Mouse (Mus musculus) neural tube, embryonic 12.5 days (tissue): Measurements from ENCODE around the gene Ulbp1. TPM values are rescaled to one million over a fixed set of nuclear protein-coding genes. Genes with fewer than 3 reads are reported as not detected.
"Not testable (repeated sequence)": the region's sequence is repeated elsewhere in the genome, so short reads cannot be mapped to it uniquely, and the experiment has no call there.

Source experiments
- ATAC-seq: fragments of 200-750 bp; cut with Nextera tagmentation; 2 replicates; pipeline ENCODE4 v1.8.0; 2017; ENCODE audit warnings: low read depth, mild to moderate bottlenecking, moderate TSS enrichment, moderate library complexity; ENCODE audit not compliant: low FRiP score
- H3K27ac ChIP-seq: fragments of 300-500 bp; sonication (generic); 2 replicates; pipeline ENCODE4 v1.5.1; 2016
- H3K27me3 ChIP-seq: fragments of 300-500 bp; sonication (generic); replicated peaks from 2 replicates; pipeline ENCODE4 v1.6.1; 2016; ENCODE audit warnings: mild to moderate bottlenecking
- H3K36me3 ChIP-seq: fragments of 300-500 bp; sonication (generic); 2 replicates; pipeline ENCODE4 v1.6.1; 2016; ENCODE audit warnings: mild to moderate bottlenecking
- H3K4me1 ChIP-seq: fragments of 300-500 bp; sonication (generic); 2 replicates; pipeline ENCODE4 v1.6.1; 2016
- H3K4me2 ChIP-seq: fragments of 300-500 bp; sonication (generic); replicated peaks from 2 replicates; pipeline ENCODE4 v1.6.1; 2016; ENCODE audit warnings: mild to moderate bottlenecking
- H3K4me3 ChIP-seq: fragments of 300-500 bp; sonication (generic); 2 replicates; pipeline ENCODE4 v1.5.1; 2016
- H3K9ac ChIP-seq: fragments of 300-500 bp; sonication (generic); 2 replicates; pipeline ENCODE4 v1.6.1; 2016; ENCODE audit warnings: mild to moderate bottlenecking
- H3K9me3 ChIP-seq: fragments of 300-500 bp; sonication (generic); 2 replicates; pipeline ENCODE4 v1.6.1; 2016; ENCODE audit warnings: mild to moderate bottlenecking
- WGBS: fragments of 180-500 bp; shearing (Covaris S2); methylation state at CpG from one replicate; pipeline ENCODE4 v1.1.7; 2016; 5-methylcytosine and 5-hydroxymethylcytosine counted together
- polyA plus RNA-seq: library from polyadenylated mRNA; unstranded; fragments of >200 nt; fragmentation: Nextera tagmentation; extraction: Ambion mirVana; gene quantifications from 2 replicates; pipeline ENCODE4 v1.2.1, GENCODE M21; 2016

Ulbp1 gene
- polyA plus RNA-seq, result 0.75 and 1.1 TPM in 2 replicates

GRCm38 (mm10) chr10:7473197-7473889 lies at the start of gene Ulbp1:
Gene Ulbp1, minus strand, starts transcription at chr10:7473638.
- H3K4me1 ChIP-seq, result no peaks in the 10 kb centered on the region

GRCm38 (mm10) chr10:7498180-7498579 lies 24.7 kb upstream of the Ulbp1 start:
- H3K4me3 ChIP-seq, H3K27me3 ChIP-seq, H3K9me3 ChIP-seq, H3K36me3 ChIP-seq, H3K9ac ChIP-seq, H3K27ac ChIP-seq, ATAC-seq, H3K4me1 ChIP-seq, H3K4me2 ChIP-seq: not testable (repeated sequence)
- 56% methylated on average over 1 of the region's 1 CpGs for WGBS

More at GRCm38 (mm10) chr10:7473197-7473889, at the start of gene Ulbp1:
- H3K9me3 ChIP-seq, result no peaks in the 10 kb centered on the region
- WGBS, result 77% methylated on average over 13 of the region's 13 CpGs
- no peaks in the 10 kb centered on the region for H3K27me3 ChIP-seq
- ATAC-seq, result no peak
- no peaks in the 10 kb centered on the region for H3K36me3 ChIP-seq
- no peak within 1 kb of the TSS for H3K4me3 ChIP-seq
- no peak within 1 kb of the TSS for H3K4me2 ChIP-seq
- no peak within 1 kb of the TSS for H3K9ac ChIP-seq
- no peak within 1 kb of the TSS for H3K27ac ChIP-seq

DNA sequence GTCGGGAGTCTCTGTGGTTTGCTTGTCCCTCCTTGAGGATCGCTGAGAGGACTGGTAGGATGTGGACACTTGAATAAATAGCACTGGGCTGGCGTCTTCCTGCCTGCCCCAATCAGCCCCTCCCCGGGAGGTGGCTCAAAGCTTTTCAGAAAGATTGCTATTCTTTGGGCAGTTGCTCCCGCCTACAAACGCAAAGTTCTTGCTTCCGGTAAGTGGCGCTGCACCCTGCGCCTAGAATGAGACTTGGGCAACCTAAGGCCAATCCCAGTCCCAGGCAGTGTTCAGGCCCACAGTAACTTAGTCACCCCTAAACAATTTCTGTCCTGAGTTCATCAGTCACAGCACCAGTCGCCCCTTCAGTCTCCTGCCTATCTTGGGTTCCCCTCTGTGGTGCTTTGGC lies 18.9 kb upstream of the Ulbp1 start:
- H3K27me3 ChIP-seq, H3K27ac ChIP-seq, H3K4me1 ChIP-seq, ATAC-seq, H3K4me3 ChIP-seq, H3K9me3 ChIP-seq, H3K9ac ChIP-seq, H3K36me3 ChIP-seq: not testable (repeated sequence)
- WGBS, result 7% methylated on average over 10 of the region's 10 CpGs
- peak overlapping the region; percentile 35 for H3K4me2 ChIP-seq

DNA sequence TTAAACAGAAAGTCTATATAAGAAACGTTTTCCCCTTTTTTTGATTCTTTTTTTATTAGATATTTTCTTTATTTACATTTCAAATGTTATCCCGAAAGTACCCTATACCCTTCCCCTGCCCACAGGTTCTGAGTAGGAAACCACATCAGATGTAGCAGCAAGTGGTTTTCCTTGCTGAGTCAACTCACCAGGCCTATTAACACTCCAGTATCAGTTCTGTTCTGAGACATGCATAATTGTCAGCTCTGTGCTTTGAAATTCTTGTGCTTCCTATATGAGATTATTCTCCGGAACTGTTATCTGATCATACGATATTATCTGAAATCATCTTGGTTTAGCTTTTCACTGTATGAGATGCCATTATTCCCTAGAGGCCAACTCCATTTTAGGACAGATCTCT lies 10.2 kb upstream of the Ulbp1 start:
- ATAC-seq, result no peak
- H3K4me3 ChIP-seq, result no peak overlapping the region
- H3K36me3 ChIP-seq, result no peaks in the 10 kb centered on the region
- H3K27me3 ChIP-seq, result no peaks in the 10 kb centered on the region
- no peaks in the 10 kb centered on the region for H3K4me1 ChIP-seq
- H3K27ac ChIP-seq, result no peak overlapping the region
- 73% methylated on average over 4 of the region's 4 CpGs for WGBS
- no peak overlapping the region for H3K4me2 ChIP-seq
- H3K9me3 ChIP-seq, result no peaks in the 10 kb centered on the region
- H3K9ac ChIP-seq, result no peak overlapping the region

- H3K4me3 ChIP-seq, H3K27ac ChIP-seq, H3K4me2 ChIP-seq, ATAC-seq, H3K4me1 ChIP-seq, H3K9me3 ChIP-seq, H3K27me3 ChIP-seq, H3K36me3 ChIP-seq, H3K9ac ChIP-seq: not testable (repeated sequence)
- 90% methylated on average over 7 of the region's 13 CpGs for WGBS
These were observed 787 bp upstream of the Ulbp1 start for GRCm38 (mm10) chr10:7474225-7474624.

- H3K4me3 ChIP-seq, result no peak overlapping the region
- WGBS, result 72% methylated on average over 3 of the region's 3 CpGs
- H3K4me2 ChIP-seq, result no peak overlapping the region
- H3K4me1 ChIP-seq, result no peaks in the 10 kb centered on the region
- H3K27me3 ChIP-seq, result no peaks in the 10 kb centered on the region
- ATAC-seq, result no peak
- no peak overlapping the region for H3K9ac ChIP-seq
- no peaks in the 10 kb centered on the region for H3K9me3 ChIP-seq
- H3K36me3 ChIP-seq, result no peaks in the 10 kb centered on the region
- no peak overlapping the region for H3K27ac ChIP-seq
These were observed 1.8 kb downstream of the Ulbp1 start for GRCm38 (mm10) chr10:7471664-7472063.

GRCm38 (mm10) chr10:7470457-7470856 lies 3.0 kb downstream of the Ulbp1 start:
- Histone ChIP-seq H3K27ac (no peak overlapping the region), H3K4me2 (peak overlapping the region; percentile 47), H3K9me3 (no peaks in the 10 kb centered on the region), H3K36me3 (no peaks in the 10 kb centered on the region), H3K27me3 (no peaks in the 10 kb centered on the region), H3K9ac (no peak overlapping the region), H3K4me1 (no peaks in the 10 kb centered on the region), H3K4me3 (no peak overlapping the region)
- 15% methylated on average over 7 of the region's 7 CpGs for WGBS
- peak; percentile 50; the same call in 1 of the 2 replicates for ATAC-seq

- H3K9me3 ChIP-seq, H3K27ac ChIP-seq, H3K4me3 ChIP-seq, H3K4me1 ChIP-seq, H3K9ac ChIP-seq, H3K36me3 ChIP-seq, H3K27me3 ChIP-seq: not testable (repeated sequence)
- WGBS, result under 1% methylated on average over 7 of the region's 7 CpGs
- peak overlapping the region; percentile 47 for H3K4me2 ChIP-seq
- ATAC-seq, result peak; percentile 63
These were observed 3.6 kb downstream of the Ulbp1 start for GRCm38 (mm10) chr10:7469716-7470414.

DNA sequence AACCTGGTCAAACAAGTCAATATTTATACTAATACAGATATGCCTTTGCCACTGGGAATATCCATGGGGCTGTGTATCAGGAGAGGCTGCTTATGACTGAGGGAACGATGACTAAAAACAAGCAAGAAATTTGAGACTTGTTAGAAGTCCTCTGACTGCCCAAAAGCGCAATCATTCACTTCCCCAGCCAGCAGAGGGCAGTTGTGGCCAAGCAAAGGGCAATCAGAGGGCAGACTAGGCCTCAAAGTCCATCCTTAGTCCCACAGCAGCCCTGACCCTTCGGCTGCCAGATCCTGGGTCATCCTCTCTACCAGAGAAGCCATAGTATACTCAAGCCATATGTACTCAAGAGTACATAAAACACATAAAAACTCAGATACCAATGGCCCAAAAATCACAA lies 11.4 kb downstream of the Ulbp1 start:
- H3K9me3 ChIP-seq, result peaks cover 7% of the 10 kb centered on the region; the same call in 1 of the 2 replicates
- H3K4me2 ChIP-seq, result no peak overlapping the region
- no peaks in the 10 kb centered on the region for H3K27me3 ChIP-seq
- no peaks in the 10 kb centered on the region for H3K4me1 ChIP-seq
- ATAC-seq, result no peak
- H3K36me3 ChIP-seq, result no peaks in the 10 kb centered on the region
- H3K27ac ChIP-seq, result no peak overlapping the region
- H3K9ac ChIP-seq, result no peak overlapping the region
- H3K4me3 ChIP-seq, result no peak overlapping the region
- 55% methylated on average over 3 of the region's 3 CpGs for WGBS

DNA sequence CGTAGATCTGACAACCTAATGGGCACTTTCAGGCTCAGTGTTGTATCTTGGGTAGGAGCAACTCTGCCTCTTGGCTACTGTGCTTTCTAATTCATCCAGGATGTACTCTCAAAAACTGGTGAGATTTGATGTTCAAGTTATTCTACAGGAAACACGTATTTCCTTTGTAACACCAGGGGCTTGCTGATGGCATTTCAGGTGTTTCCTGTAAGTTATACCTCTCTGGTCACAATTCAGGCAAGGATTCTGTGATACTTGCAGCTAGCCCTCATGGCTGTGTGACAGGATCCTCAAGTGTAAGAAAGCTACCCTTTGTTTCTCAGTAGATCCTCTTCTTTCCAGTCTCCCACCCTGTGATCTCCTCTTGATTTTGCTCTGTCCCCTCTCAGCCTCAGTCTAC lies 34.5 kb downstream of the Ulbp1 start:
- H3K36me3 ChIP-seq, result no peaks in the 10 kb centered on the region

DNA sequence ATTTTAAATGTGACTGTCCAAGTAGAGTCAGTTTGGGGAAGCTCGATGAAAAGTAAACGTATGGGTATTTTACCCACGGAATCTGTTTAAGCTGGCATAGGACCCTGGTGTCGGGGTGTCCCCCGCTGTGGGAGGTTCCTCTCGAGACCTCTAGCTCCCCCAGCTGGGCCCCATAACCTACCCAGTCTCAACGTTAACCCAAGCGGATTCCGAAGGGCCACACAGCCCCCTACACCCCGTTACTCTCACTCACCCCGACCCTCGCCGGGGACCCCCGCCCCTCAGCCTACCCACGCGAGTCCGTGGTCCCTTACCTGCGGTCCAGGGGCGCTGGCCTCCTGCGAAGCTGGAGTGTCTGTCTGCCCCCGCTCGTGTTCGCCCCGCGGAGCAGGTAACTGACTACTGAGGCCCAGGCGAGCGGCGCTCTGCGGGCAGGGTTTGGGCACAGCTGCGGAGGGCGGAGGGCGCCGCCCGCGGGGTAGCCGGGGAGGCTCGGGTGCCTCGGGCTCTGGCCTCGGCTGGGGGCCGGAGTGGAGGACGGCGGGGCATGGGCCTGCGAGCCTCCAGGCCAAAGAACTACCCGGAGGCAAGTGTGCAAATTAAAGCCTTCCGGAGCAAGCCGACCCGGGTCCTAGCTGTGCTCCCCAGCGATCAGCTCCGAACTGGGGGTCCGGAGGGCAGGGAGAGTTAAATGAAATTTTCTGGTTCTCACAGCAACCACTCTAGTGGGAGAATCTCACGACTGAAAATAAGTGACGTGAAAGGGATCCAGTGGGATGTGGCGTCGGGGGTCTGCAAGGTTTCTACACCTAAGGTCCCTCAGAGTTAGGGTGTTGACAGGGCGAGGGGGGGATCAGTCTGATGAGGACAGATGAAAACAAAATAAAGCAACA lies 80.0 kb downstream of the Ulbp1 start:
- Histone ChIP-seq H3K9ac (no peak overlapping the region), H3K4me3 (peak overlapping the region; percentile 32), H3K27ac (no peak overlapping the region), H3K4me1 (peaks cover 25% of the 10 kb centered on the region), H3K4me2 (peak overlapping the region; percentile 88), H3K36me3 (no peaks in the 10 kb centered on the region), H3K9me3 (no peaks in the 10 kb centered on the region), H3K27me3 (peaks cover 41% of the 10 kb centered on the region)
- 7% methylated on average over 55 of the region's 55 CpGs for WGBS
- peak; percentile 26 for ATAC-seq

More for the DNA sequence above, 34.5 kb downstream of the Ulbp1 start:
- ATAC-seq, result no peak
- no peak overlapping the region for H3K9ac ChIP-seq
- no peaks in the 10 kb centered on the region for H3K27me3 ChIP-seq
- WGBS, result 81% methylated on average over 2 of the region's 2 CpGs
- H3K4me1 ChIP-seq, result no peaks in the 10 kb centered on the region
- no peak overlapping the region for H3K27ac ChIP-seq
- no peak overlapping the region for H3K4me2 ChIP-seq
- H3K9me3 ChIP-seq, result no peaks in the 10 kb centered on the region
- no peak overlapping the region for H3K4me3 ChIP-seq
